Mouse (Mus musculus) ES-Bruce4 (cell line): ENCODE measurements around the gene Hes5.

Source experiments
- CTCF ChIP-seq: IDR thresholded peaks from one replicate; pipeline ENCODE4 v1.8.1; 2011; ENCODE audit warnings: low read depth, low read length
- POLR2A ChIP-seq: IDR thresholded peaks from one replicate; pipeline ENCODE4 v1.8.1; 2011; ENCODE audit warnings: low read length; ENCODE audit not compliant: insufficient read depth

DNA sequence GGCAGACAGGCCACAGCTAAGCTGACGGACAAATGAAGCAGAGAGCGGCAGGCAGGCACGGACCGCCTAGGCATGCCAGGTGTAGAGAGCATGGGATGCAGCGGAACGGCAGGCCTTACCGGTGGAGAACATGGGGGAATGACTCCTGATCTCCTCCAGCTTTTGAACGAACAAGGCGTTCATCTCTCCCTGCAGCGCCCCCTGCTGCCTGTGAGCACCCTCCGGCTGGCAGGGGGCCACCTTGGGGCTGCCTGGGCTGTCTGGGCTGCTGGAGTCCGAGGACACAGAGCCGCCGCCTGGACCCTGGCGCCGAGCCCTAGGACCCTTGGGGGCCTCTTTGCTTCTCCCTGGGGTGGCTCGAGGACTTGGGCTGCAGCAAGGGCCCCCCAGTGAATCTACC lies 25.4 kb downstream of the Hes5 start:
- TF ChIP-seq CTCF (peak; percentile 74), POLR2A (no peak)
